14 mouse cellular contexts compared by ENCODE assay signal in the genomic region with DNA sequence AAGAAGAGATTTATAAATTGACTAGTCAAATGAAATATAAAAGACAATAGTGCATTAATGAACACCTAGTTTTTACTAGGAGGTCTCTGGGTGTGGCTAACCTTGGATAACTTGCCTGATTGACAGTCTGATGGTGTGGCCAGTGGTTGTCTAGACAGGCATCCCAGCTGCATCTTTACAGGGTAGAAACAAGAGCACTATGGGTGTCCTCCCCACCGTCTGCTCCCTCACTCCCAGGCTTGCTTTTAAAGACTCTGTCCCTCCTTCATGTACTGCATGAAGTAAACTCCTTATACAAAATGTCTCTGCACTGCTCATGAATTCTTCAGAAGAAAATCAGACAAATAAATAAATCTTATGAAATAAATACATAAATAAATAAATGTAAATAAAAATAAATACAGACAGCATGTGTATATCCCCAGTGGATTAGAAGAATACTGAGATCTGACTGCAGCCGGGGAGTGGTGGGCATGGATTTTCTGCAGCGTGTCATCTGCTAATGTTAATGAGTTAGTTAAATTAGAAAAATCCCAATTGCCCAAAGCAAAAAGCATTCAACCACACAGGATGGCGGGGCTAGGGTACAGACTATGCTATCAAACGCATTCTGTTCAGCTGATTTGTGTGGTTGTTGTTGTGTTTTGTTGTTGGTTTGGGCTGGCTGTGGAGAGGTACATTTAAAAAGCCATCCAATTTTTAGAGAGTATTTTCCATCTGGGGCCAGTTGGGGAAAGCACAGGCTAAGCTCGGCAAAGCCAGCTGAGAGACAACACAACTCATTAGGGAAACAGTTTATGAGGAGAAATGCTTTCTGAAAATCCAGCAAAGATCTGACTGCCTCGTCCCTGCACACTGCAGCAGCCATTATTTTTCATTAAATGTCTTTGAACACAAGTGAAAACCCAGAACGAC.
DNase-seq lines count a peak whose midpoint lies in the region; ATAC-seq and TF ChIP-seq lines count a peak whose summit lies in the region.
"Had no signal": no experiment of that assay in that cellular context is flagged by ENCODE, and none has a peak within 500 bp of the region (broad histone marks: within the 10 kb centered on the region; RNA-seq: fewer than 3 reads in every experiment).

No protein-coding gene starts in this region.

- peak overlapping the region; percentile 65; the same call in 1 of the 2 replicates for H3K27ac ChIP-seq in hindbrain, embryonic 11.5 days (ENCODE audit: low read depth, low read length)
- H3K27ac ChIP-seq in midbrain, embryonic 14.5 days (replicated peaks; ENCODE audit: low read depth, low read length), result peak overlapping the region; percentile 62
- no peak overlapping the region for H3K27ac ChIP-seq in left cerebral cortex, adult 2 months
- H3K27ac ChIP-seq: liver, embryonic 12.5 days had no signal

- intact Hi-C loops in left cerebral cortex, adult 2 months (cut with DNase I), result no loop called here

- H3K4me2 ChIP-seq in hindbrain, embryonic 11.5 days (replicated peaks; ENCODE audit: low read depth, low read length), result no peak overlapping the region
- peak overlapping the region; percentile 21 for H3K4me2 ChIP-seq in midbrain, embryonic 14.5 days (ENCODE audit: low read length)
- H3K4me2 ChIP-seq: heart, embryonic 11.5 days; liver, embryonic 12.5 days had no signal

- ATAC-seq in hindbrain, embryonic 11.5 days (ENCODE audit: low FRiP score), result peak; percentile 76
- ATAC-seq in midbrain, embryonic 14.5 days (ENCODE audit: low FRiP score, low TSS enrichment), result no peak; the same call in 1 of the 2 replicates
- ATAC-seq: liver, embryonic 12.5 days had no signal

- H3K4me3 ChIP-seq in hindbrain, embryonic 11.5 days (ENCODE audit: low read depth, low read length), result no peak overlapping the region
- no peak overlapping the region for H3K4me3 ChIP-seq in midbrain, embryonic 14.5 days (replicated peaks; ENCODE audit: low read depth, low read length)
- H3K4me3 ChIP-seq in left cerebral cortex, adult 2 months, result no peak overlapping the region
- H3K4me3 ChIP-seq: liver, embryonic 12.5 days had no signal

- no peak overlapping the region for H3K9ac ChIP-seq in hindbrain, embryonic 11.5 days (ENCODE audit: low read depth, low read length)
- H3K9ac ChIP-seq in midbrain, embryonic 14.5 days (replicated peaks; ENCODE audit: low read length), result no peak overlapping the region; the same call in 1 of the 2 replicates
- H3K9ac ChIP-seq: liver, embryonic 12.5 days had no signal

- H3K9me3 ChIP-seq in hindbrain, embryonic 11.5 days (ENCODE audit: control insufficient read depth, low read length), result no peaks in the 10 kb centered on the region
- no peaks in the 10 kb centered on the region for H3K9me3 ChIP-seq in midbrain, embryonic 14.5 days (ENCODE audit: control insufficient read depth, low read length)
- H3K9me3 ChIP-seq: liver, embryonic 12.5 days had no signal

- no peaks in the 10 kb centered on the region for H3K4me1 ChIP-seq in hindbrain, embryonic 11.5 days (replicated peaks; ENCODE audit: control insufficient read depth, insufficient read depth, low read length)
- H3K4me1 ChIP-seq in midbrain, embryonic 14.5 days (ENCODE audit: control insufficient read depth, insufficient read depth, low read length), result peaks cover 7% of the 10 kb centered on the region; the same call in 1 of the 2 replicates
- H3K4me1 ChIP-seq: liver, embryonic 12.5 days had no signal

- no peak for TF ChIP-seq CTCF in left cerebral cortex, adult 2 months (IDR thresholded peaks at IDR 0.05)

- no peaks in the 10 kb centered on the region for H3K36me3 ChIP-seq in hindbrain, embryonic 11.5 days (ENCODE audit: control insufficient read depth, insufficient read depth, low read length)
- H3K36me3 ChIP-seq in midbrain, embryonic 14.5 days (ENCODE audit: control insufficient read depth, insufficient read depth, low read length), result no peaks in the 10 kb centered on the region
- H3K36me3 ChIP-seq: liver, embryonic 12.5 days had no signal

- H3K27me3 ChIP-seq in hindbrain, embryonic 11.5 days (ENCODE audit: control insufficient read depth, insufficient read depth, low read length), result no peaks in the 10 kb centered on the region
- H3K27me3 ChIP-seq in midbrain, embryonic 14.5 days (ENCODE audit: control insufficient read depth, insufficient read depth, low read length), result no peaks in the 10 kb centered on the region
- H3K27me3 ChIP-seq: liver, embryonic 12.5 days had no signal

- DNase-seq in retina, postnatal 1 day, result peak; percentile 32
- no peak for DNase-seq in retina, embryonic 14.5 days (ENCODE audit: low spot score)
- DNase-seq in hindbrain, embryonic 11.5 days (ENCODE audit: low spot score), result peak; percentile 26
- peak; percentile 63 for DNase-seq in midbrain, embryonic 14.5 days
- no peak for DNase-seq in spleen, postnatal 36 days (ENCODE audit: low spot score in 2 of 2)
- no peak for DNase-seq in adrenal gland, adult 18-20 months (ENCODE audit: low spot score in 2 of 2)
- DNase-seq in left cerebral cortex, adult 2 months (ENCODE audit: extremely low spot score in 1 of 2, low spot score in 2 of 2), result no peak
- DNase-seq: cerebellum, adult 2 months; gastrocnemius, postnatal 10 days; heart, postnatal 4 days; kidney, adult 18-20 months; kidney, postnatal 36 days had no signal

- whole genome bisulfite sequencing in hindbrain, embryonic 11.5 days, result 60% methylated on average over 8 of the region's 8 CpGs
- 27% methylated on average over 8 of the region's 8 CpGs for WGBS in midbrain, embryonic 14.5 days

Comparison
In these comparisons a context has a peak if more than half of its experiments do, and no peak if none do; other contexts are left out.
1. DNase-seq: peak in retina, postnatal 1 day (single experiment), hindbrain, embryonic 11.5 days (single experiment) and midbrain, embryonic 14.5 days (single experiment); none in retina, embryonic 14.5 days (single experiment), spleen, postnatal 36 days (0 of 2), adrenal gland, adult 18-20 months (0 of 2) and left cerebral cortex, adult 2 months (0 of 2).